Mouse (Mus musculus) left cerebral cortex, adult 8-10 months (tissue): ENCODE results near the gene Dbp. TPM values are rescaled to one million over a fixed set of nuclear protein-coding genes. Genes with fewer than 3 reads are reported as not detected.

Experiments used
- DNase-seq, 2 experiments: peaks; one replicate each; pipeline ENCODE4 v3.0.0; 2022; ENCODE audit warnings: low spot score in 2 of 2
- total RNA-seq, 4 experiments: library from RNA; stranded (reverse); gene quantifications; 2 replicates each; pipeline ENCODE4 v1.2.4; 2022

The Dbp gene
- total RNA-seq, 4 experiments from 2014 or later, result 164 to 236 (median 186) TPM

DNA sequence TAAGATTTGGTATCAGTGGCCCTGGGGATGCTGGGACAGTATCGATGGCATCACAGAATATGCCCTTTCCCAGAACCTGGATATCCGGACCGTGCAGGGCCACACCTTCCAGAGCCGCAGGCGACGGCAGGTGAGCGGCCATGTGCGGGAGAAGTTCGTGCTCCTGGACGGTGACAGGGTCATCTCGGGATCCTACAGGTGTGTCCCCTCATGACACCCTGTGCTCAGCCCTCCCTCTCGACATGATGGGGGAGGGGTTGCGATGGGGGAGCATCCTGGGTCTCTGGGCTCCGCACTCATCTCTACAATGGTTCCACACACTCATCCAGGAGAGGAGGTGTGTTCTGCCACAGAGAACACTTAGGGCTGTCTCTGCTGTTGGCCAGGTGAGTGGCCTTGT, 18.9 kb downstream of the Dbp start:
- no peak for DNase-seq

DNA sequence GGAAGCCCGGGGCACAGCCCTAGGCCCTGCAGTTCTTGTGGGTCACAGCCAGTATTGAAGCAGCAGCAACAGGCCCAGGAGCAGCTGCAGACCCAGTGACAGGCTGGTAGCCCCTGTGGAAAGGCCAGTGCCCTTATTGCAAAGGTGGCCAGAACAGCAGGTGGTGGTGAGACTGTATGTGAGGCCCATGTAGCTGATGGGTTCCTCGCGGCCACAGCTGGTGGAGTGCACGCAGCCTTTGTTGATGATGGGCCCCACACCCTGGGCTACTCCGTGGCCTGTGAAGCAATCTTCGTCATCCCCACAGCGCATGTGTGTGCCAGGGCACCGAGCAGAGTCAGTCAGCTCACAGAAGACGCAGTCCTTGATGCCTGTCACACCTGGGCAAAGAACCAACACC, 20.3 kb downstream of the Dbp start:
- no peak for DNase-seq

DNA sequence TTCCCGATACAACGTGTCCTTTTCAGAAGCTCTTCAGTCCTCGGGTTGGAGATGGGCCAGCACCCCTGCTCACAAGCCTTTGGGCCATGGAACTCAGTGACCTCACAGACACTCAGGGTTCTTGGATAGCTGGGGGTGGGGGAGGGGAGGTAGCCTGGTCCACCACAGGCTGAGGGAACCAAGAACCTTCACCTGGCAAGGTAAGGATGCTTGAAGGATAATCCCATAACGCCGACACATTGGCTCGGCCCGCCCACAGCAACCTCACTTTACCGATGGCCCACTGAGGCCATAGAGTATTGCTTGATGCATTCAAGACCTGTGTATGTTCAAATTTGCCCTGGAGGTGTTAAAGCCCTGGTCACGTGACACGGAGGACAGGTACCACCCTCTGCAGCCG, 20.8 kb downstream of the Dbp start, which contains the start of gene Spaca4:
Gene Spaca4, minus strand, starts transcription at position 101 of the 400 bp plus-strand sequence.
- DNase-seq, result no peak

DNA sequence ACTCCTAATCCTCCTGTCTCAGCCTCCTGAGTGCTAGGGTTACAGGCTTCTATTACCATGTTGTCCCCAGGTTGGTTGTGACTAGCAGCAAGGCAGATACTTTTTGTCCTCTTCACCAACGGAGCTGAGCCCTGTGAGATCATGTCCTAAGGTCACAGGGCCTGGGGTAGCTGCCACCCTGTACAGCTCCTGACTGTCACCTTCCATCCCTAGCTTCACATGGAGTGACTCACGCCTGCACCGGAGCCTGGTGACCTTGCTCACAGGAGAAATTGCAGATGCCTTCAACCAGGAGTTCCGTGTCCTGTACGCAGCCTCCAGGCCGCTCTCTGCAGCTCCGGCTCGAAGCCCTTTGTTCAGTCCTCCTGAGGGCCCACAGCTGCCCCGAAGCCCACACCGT, 21.5 kb downstream of the Dbp start:
- DNase-seq, result no peak

DNA sequence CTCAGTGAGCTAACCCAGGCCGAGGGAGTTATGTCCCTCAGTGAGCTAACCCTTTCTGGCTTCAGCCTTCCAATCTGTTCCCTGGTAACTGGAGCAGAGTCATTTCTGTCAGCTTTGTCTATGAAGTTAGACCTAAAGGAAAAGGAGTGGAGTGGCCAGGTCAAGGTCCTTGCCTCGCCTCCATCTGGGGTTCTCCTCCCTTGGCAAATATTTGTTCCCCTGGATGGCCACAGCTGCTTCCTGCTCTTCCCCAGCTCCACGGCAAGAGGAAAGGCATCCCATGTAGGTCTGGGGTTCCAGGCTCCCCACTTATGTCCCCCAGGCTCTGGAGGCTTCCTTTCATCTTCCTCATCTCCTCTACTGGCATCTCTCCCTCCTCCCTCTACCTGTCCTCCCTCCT, 22.7 kb downstream of the Dbp start:
- no peak for DNase-seq

DNA sequence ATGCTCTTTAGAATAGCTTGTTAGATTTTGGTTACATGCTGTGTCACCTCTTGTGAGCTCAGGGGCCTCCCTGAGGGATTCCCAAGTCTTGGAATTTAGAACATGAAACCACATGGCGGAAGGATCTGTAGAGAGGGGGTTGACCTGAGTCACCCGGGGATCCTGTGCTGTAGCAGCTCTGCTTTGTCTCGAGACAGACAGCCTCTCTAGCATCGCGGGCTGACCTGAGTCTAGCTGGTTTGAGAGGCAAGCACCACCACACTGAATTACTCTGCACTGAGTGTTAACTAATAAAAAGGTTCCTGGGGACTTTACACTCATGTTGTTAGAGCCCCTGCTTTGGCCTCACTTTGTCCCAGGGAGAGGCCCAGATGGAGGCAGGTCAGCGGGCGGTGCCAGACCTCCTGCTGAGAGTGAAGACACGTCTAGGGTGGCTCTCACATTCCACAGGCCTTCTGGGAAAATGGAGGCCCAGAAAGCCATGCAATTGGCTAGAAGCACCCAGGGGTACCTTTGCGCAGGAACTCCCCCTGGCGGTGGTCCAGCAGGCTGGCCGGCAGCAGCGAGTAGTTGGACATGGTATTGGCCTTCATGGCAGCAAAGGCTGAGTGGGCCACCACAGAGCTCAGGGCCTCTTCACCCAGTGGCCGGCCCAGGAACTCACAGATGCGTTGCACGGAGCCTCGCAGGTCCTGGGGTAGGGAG, 26.0 kb downstream of the Dbp start:
- DNase-seq, result no peak

DNA sequence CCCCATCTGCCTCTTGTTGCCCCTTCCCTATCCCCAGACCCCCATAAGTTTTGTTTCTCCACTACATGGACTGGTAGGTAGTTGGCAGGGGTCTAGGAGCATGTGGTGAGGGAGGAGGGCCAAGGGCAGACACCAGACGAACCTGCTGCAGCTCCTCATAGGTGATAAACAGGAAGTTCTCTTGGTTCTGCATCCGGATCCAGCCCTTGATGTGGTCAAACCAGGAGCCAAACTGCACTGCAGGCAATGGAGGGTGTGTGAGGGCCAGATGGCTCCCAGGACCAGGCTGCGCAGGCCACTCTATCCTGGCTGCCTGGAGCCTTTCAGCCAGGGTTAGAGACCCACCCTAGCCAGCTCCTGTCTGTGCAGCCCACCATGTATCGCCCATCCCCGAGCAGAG, 28.6 kb downstream of the Dbp start:
- no peak for DNase-seq

DNA sequence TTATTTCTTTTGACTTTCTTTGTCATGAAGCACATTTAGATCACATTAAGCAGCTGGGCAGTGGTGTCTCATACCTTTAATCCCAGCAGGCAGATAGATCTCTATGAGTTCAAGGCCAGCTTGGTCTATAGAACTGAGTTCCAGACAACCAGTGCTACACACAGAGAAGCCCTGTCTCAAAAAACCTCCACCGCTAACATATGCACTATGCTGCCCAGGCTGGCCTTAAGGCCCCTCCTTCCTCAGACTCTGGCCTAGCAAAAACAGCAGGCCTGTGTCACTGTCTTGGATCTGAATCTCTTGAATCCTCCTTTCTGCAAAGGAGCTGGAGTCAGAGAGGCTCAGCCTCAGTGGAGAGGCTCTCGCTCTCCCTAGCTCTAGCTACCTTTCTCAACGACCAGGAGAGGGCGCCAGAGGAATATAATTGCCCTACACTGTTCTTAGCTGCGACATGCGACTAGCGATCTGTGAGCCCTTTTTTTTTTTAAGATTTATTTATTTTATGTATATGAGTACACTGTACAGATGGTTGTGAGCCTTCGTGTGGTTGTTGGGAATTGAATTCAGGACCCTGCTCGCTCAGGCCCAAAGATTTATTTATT, 34.4 kb downstream of the Dbp start:
- DNase-seq, result peak in 1 of 2 experiments; percentile 64

DNA sequence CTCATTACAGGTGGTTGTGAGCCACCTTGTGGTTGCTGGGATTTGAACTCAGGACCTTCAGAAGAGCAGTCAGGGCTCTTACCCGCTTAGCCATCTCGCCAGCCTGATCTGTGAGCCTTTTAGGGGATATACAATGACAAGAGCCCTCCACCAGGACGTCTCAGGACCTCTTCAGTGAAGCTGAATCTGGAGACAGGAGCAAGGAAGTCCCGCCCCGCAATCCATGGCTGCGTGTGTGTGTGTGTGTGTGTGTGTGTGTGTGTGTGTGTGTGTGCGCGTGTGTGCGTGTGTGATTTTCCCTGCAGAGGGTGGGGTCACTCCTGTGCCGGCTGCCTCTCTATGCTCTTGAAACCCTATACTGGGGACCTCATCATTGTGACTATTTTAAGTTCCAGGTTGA, 34.9 kb downstream of the Dbp start:
- DNase-seq, result no peak

DNA sequence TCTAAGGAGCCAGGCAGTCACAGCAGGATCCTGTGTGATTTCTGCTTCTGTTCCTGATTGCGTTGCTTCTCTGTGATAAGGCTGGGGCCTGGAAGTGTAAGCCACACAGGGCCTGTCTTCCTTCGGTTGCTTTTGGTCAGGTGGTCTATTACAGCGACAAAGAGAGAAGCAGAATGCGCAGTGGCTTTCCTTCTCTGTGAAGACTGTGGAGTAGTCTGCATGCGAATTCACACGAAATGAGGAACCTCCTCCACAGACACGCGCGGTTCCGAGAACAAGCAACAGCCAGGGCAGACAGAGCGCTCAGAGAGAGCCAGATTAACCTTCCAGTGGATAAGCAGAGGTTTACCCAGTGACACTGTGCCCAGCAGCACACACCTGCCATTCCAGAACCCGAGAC, 36.4 kb downstream of the Dbp start:
- no peak for DNase-seq

DNA sequence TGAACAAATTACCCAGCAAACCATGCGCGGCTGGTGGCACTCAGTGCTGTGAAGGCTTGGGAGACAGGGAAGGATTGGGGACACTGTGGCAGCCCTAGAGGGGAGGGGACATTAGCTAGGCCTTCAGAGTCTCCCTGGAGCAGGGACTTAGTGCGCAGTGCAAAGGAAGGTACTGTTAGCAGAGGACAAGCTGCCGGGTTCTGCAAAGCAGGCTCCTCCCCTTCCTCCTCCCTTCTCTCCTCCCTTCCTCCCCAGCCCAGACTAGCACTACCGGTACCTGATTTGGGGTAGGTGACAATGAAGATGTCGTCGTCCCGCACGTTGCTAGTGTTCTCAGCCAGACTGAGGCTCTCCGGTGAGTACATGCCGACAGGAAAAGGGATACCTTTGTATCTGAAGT, 36.9 kb downstream of the Dbp start:
- peak in 1 of 2 experiments; percentile 30 for DNase-seq

DNA sequence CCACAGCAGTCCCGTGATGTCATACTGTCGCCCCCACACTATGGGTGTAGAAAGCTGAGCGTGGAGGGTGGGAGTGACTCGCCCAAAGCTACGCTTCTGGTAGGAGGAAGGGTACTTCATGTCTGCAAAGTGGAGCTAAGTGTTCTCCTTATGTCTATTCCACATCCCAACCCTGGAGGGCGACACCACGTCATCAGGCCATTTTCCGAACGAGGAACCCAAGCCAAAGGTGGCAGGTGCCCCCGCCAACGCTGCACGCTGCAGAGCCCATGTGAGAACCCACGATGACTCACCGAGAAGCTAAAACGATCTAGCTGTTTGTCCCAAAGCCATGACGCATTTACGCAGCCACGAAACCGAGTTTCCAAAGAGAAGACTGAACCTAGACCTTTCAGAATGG, 37.5 kb downstream of the Dbp start:
- peak; percentile 65 to 87 for DNase-seq

DNA sequence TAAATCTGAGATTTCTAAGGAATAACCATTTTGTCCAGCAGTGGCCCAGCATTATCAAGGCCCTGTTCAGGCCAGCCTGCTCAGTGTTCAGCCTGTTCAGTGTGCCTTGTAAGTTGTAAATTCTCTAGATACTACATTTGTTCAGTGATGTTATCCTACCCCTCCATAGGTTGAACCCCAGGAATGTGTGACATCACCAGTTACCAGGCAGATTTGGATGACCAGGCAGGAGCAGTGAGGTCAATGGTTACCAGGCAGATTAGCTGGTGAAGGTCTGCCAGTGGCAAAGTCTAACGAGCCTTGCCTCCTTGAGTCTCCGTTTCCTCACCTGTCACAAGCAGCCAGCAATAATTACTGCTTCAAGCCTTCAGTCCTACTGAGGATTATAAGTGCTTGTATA, 39.5 kb downstream of the Dbp start:
- peak; percentile 35 to 69 for DNase-seq

DNA sequence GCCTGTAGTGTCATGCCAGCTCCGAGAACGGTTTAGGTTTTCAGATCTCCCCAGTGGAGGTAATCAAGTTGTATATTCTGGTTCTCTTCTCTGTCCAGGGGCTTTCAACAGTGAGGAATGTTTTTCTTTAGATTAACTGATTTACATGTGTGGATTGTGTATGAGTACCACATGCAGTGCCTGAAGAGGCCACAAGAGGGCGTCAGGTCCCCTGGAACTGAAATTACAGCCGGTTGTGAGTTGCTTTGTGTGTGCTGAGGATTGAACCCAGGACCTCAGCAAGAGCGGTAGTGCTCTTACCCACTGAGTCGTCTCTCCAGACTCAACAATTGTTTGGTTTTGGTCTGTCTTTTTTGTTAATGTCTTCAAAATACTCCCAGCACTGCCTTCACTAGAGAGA, 41.6 kb downstream of the Dbp start:
- no peak for DNase-seq

DNA sequence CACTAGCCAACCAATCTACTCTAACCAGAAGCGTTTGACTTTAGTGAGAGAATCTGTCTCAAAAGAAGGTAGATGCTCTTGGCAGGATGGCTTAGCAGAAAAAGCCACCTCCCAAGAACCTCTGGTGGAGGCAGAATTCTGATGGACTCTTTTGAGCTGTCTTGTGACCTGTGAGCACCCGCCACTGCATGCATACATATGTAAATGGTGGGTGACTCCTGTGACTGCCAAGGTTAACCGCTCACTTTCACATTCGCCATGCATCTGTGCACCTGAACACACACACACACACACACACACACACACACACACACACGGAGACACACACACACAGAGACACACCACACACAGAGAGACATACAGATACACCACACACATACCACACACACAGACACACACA, 42.6 kb downstream of the Dbp start:
- no peak for DNase-seq

DNA sequence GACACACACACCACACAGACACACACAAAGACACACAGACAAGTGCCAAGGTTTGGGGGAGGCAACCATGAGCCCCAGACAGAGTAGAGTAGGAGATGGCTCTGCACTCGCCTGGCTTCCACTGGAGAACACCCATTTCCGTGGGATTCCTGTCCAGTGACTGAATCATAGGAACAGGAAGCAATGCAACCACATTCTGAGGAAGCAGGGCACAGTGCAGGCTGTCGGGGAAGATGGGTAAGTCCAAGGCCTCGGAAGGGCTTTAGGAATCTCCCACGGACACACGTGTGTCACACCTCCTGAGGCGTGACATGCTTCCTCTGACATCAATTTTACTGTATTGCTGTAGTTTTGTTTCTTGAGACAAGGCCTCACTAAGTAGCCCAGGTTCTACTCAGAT, 43.2 kb downstream of the Dbp start:
- no peak for DNase-seq

DNA sequence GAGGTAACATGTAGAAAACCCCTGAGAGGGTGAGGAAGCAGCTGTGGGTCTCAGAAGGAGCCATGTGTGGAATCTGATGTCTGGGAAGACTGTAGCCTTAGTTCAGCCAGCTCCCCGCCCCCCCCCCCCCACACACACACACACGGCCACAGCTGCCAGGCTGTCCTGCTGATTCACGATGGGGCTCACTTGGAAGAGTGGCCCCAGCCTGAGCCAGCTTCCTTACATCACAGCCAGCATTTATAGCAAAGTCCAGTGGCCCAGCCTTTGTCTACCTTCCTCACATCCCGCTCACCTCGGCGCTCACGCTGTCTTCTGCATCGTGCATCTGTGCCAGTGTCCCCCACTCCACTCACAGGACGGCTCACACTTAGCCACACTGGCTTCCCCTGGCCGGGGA, 44.5 kb downstream of the Dbp start:
- no peak for DNase-seq

DNA sequence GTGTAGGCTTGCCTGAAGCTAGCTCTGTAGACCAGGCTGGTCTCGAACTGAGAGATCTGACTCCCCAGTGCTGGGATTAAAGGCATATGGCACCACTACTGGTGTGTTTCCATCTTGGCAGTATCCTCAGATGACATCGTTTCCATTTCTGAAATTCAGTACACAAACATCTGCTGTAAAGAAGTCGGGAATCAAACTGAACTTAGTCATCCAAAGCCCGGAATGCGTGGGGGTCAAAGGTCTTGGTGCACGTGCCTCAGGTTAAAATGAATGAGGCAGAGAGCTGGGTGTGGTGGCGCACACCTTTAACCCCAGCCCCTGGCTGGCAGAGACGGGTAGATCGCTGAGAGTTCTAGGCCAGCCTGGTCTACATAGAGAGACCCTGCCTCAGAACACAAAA, 45.3 kb downstream of the Dbp start:
- no peak for DNase-seq

DNA sequence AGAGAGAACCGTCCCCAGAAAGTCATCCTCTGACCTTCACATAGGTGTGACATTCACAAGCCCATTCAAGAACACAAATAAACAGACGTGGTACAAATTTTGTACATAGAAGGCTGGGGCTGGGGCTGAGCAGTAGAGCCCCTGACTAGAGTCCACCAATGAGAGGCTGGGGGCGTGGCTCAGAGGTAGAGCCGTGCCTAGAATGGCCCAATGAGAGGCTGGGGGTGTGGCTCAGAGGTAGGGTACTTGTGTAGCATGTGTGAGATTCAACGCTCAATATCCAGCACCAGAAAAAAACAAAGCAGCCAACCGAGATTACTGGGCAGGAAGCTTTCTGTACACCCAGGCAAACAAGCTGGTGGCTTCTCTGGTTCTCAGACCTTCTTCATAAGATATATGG, 50.8 kb downstream of the Dbp start:
- DNase-seq, result no peak

DNA sequence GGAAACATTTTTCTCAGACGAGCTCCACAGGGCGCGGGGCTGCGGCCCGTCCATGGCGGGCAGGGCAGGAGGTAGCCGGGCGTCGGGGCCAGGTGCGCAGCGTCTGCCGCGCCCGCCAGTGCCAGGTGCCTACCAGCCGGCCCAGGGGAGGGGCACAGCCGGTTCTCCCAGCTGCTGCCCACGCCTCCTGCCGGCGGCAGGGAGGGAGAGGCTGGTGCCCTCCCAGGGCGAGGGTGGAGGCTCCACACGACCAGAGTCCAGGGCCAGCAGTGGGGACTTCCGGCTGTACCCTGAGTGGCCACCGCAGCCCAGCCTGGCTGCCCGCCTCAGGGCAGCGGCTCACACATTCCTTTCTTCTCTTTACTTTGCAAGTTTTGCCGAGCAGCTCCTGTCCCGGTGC, 54.5 kb downstream of the Dbp start:
- no peak for DNase-seq
